Mouse (Mus musculus) gonadal fat pad, adult 2 months (tissue): Measurements from ENCODE around the gene Dapl1. TPM values are rescaled to one million over a fixed set of nuclear protein-coding genes. Genes with fewer than 3 reads are reported as not detected.

Experiments used
- DNase-seq: peaks from one replicate; pipeline ENCODE4 v3.0.0-alpha.2; 2012; ENCODE audit warnings: low read depth
- polyA plus RNA-seq: library from polyadenylated mRNA; depleted of rRNA; stranded (reverse); fragments of >200 nt; gene quantifications from 2 replicates; pipeline ENCODE4 v1.2.3, GENCODE M21; 2012; rRNA removed

Gene Dapl1
- polyA plus RNA-seq, 1 experiment, result 24.8 TPM

GRCm38 (mm10) chr2:59533971-59534748 lies 49.7 kb downstream of the Dapl1 start:
- DNase-seq, result no peak

- DNase-seq, result no peak
Measured at GRCm38 (mm10) chr2:59536958-59537357, 52.5 kb downstream of the Dapl1 start.

- DNase-seq, result no peak
Measured at GRCm38 (mm10) chr2:59538031-59538430, 53.6 kb downstream of the Dapl1 start.

DNA sequence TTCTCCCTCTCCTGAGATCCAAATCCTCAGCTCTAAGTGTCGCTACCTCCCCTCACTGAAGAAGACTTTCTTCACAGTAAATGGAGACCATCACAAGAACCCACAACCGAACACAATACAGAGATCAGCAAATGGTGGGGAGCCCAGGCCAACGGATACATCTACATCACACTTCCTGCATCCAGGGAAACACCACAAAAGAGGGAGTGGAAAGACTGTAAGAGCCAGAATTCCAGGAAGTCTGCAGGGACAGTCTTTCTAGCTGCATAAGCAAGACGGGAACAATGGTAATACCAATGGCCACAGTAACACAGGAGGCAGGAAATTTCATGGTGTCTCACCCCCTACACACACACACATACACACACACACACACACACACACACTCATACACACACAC lies 55.3 kb downstream of the Dapl1 start:
- DNase-seq, result no peak

DNA sequence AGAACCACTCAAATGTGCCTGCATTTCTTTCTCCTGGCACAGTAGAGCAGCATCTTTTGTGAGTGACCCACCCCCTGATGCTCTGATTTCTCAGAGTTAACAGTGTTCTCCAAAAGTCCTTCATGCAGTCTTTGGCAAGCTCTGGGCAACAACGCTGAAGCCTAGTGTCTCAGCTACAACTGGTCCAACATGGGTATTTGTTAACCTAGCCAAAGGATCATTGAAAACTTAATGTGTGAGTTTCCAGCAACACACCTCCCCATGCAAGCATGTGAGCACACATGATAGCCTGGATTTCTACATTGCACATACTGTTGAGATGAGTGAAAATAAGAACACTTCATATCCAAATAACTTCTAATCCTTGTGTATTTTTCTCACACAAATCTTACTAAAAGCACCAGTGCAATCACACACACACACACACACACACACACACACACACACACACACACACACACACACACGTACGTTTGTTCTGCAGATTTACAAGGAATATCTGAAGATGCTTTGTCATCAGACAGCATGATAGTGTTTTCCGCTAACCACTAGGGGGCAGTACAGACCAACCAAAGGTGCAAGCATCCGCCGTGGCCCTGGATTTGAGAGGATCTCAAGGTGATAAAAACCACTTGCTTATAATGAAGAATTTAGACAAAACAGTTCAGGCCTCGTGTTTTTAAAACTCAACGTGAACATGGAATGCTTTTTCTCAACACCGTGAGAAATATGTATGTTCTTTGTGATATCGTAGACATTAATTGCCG lies 56.9 kb downstream of the Dapl1 start:
- no peak for DNase-seq

DNA sequence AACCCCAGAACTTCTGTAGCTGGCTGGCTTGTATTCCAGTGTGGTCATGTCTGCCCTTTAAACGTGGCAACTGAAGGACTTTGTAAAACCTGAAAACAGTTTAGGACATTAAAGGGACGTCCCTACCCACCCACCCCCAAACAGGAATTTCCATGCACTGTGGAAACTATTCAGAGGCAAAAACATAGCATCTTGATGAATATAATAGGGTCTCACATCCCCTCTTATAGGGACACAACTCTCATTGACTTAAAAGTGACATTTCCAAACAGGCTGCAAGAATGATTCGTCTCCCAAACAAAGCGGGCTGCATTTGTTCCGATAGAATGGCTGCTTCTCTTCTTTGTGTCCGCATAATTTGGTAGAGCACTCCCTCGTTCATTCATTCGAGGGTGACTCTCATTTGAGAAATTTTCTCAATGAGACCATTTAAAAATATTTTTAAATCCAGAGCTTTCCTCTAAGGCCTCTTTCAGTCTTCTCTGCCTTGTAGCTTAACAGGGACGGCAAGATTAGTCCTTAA lies 59.2 kb downstream of the Dapl1 start:
- no peak for DNase-seq

GRCm38 (mm10) chr2:59544237-59544909 lies 59.9 kb downstream of the Dapl1 start:
- no peak for DNase-seq

- no peak for DNase-seq
Measured at GRCm38 (mm10) chr2:59545001-59545400, 60.5 kb downstream of the Dapl1 start.

DNA sequence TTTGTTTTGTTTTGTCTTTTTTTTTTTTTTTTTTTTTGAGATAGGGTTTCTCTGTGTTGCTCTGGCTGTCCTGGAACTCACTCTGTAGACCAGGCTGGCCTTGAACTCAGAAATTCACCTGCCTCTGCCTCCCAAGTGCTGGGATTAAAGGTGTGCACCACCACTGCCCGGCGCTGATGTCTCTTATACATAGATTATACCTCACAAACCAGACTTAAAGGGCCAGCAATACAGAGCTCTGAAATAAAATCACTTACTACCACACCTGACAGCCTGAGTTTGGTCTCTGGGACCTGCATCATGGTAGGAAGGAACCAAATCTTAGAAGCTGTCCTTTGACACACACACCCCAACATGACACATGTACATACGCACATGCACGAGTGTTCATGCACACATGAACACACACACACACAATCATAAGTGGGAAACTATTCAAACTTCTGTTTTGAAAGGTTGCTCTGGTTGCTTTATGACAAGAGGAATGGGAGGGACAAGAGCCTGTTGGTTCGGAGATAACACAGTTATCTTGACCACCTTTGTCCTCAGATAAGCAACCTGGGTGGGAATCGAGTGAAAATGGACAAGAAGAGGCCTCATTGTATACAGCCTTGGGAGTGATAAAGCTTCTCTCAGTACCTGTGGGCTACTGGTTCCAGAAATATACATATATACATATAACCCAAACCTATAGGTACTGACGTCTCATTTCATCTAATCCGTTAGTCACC lies 63.1 kb downstream of the Dapl1 start:
- no peak for DNase-seq

- DNase-seq, result no peak
Measured at GRCm38 (mm10) chr2:59552784-59553183, 68.3 kb downstream of the Dapl1 start.

DNA sequence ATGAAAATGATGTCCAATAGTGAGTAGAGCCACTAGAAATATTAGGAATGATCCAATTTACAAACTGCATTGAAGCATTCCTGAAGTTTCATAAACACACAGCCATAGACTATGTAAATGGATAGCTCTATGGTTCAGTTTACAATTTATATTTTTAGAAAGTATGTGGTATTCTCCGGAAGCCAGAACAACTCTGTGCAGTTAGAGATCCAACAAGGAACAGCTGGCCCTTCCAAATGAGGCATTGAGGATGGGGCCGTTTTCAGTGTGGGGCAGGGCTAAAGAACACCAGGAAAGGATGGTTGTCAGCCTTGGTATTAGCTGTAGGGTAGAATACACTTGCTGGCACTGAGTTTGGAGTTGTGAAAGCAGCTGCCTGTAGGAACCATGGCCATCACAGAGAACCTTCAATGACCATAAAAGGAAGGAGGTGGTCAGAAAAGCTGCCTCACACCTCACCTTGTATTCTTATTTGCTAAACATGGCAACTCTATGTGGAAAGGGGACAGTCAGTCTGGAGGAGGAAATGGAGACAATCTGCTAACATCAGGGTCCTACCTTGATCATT lies 70.0 kb downstream of the Dapl1 start:
- no peak for DNase-seq

Other genes starting within 250 kb of the Dapl1 start
- gene Tanc1, start 127.4 kb downstream of the Dapl1 start, polyA plus RNA-seq, result 15.4 and 21.7 TPM in 2 replicates